Mouse (Mus musculus) forebrain, embryonic 15.5 days (tissue): ENCODE data around the gene Bahd1. TPM values are rescaled to one million over a fixed set of nuclear protein-coding genes. Genes with fewer than 3 reads are reported as not detected.

Experiments
- ATAC-seq: fragments of 200-750 bp; cut with Nextera tagmentation; replicated peaks from 2 replicates; pipeline ENCODE4 v1.8.0; 2017; ENCODE audit warnings: mild to moderate bottlenecking, moderate TSS enrichment, moderate library complexity
- H3K27ac ChIP-seq: fragments of 300-500 bp; sonication (generic); replicated peaks from 2 replicates; pipeline ENCODE4 v1.5.1; 2015; ENCODE audit warnings: mild to moderate bottlenecking, inconsistent platforms
- H3K27me3 ChIP-seq: fragments of 300-500 bp; sonication (generic); 2 replicates; pipeline ENCODE4 v1.6.1; 2015; ENCODE audit warnings: inconsistent platforms
- H3K36me3 ChIP-seq: fragments of 300-500 bp; sonication (generic); 2 replicates; pipeline ENCODE4 v1.6.1; 2015; ENCODE audit warnings: mild to moderate bottlenecking, inconsistent platforms
- H3K4me1 ChIP-seq: fragments of 300-500 bp; sonication (generic); 2 replicates; pipeline ENCODE4 v1.6.1; 2015; ENCODE audit warnings: inconsistent platforms
- H3K4me2 ChIP-seq: fragments of 300-500 bp; sonication (generic); replicated peaks from 2 replicates; pipeline ENCODE4 v1.6.1; 2015; ENCODE audit warnings: mild to moderate bottlenecking, inconsistent platforms
- H3K4me3 ChIP-seq: fragments of 300-500 bp; sonication (generic); 2 replicates; pipeline ENCODE4 v1.5.1; 2015; ENCODE audit warnings: mild to moderate bottlenecking, inconsistent platforms
- H3K9ac ChIP-seq: fragments of 300-500 bp; sonication (generic); replicated peaks from 2 replicates; pipeline ENCODE4 v1.6.1; 2015; ENCODE audit warnings: mild to moderate bottlenecking, inconsistent platforms
- H3K9me3 ChIP-seq: fragments of 300-500 bp; sonication (generic); 2 replicates; pipeline ENCODE4 v1.6.1; 2016; ENCODE audit warnings: inconsistent platforms
- WGBS: fragments of 180-500 bp; shearing (Covaris S2); methylation state at CpG from one replicate; pipeline ENCODE4 v1.1.7; 2015; ENCODE audit warnings: mixed read lengths; 5-methylcytosine and 5-hydroxymethylcytosine counted together
- polyA plus RNA-seq: library from polyadenylated mRNA; unstranded; fragments of >200 nt; fragmentation: Nextera tagmentation; extraction: Ambion mirVana; gene quantifications from 2 replicates; pipeline ENCODE4 v1.2.1, GENCODE M21; 2015

Gene Bahd1
- polyA plus RNA-seq, 1 experiment from 2014 or later: 6.7 TPM

DNA sequence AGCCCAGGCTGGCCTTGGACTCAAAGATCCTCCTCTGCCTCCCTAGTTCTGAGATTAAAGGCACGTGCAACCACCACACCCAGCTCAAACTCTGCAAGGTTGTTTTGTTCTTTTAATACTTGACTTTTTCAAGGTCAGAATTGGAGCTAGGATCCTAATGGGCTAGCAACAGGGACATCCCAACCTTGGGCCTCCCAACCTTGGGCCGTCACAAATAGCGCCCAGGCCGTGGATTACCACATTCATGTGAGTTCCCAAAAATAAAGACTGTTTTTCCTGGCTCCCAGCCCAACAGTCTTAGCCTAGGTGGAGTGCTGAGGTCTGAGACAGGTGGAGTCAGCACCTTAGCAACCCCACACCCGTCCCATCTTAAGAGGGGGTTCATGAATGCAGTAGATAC, 18.2 kb upstream of the Bahd1 start:
- Histone ChIP-seq H3K27ac (no peak overlapping the region), H3K4me2 (no peak overlapping the region), H3K36me3 (peaks cover 7% of the 10 kb centered on the region; the same call in 1 of the 2 replicates), H3K4me1 (peaks cover 5% of the 10 kb centered on the region), H3K9ac (no peak overlapping the region), H3K9me3 (no peaks in the 10 kb centered on the region), H3K4me3 (no peak overlapping the region), H3K27me3 (peaks cover 7% of the 10 kb centered on the region; the same call in 1 of the 2 replicates)
- 78% methylated on average over 5 of the region's 5 CpGs for WGBS
- no peak for ATAC-seq

GRCm38 (mm10) chr2:118882840-118883679, 17.1 kb upstream of the Bahd1 start:
- H3K9me3 ChIP-seq: no peaks in the 10 kb centered on the region
- H3K27ac ChIP-seq: no peak overlapping the region
- peak; percentile 90 for ATAC-seq
- H3K36me3 ChIP-seq: no peaks in the 10 kb centered on the region
- H3K4me1 ChIP-seq: peaks cover 11% of the 10 kb centered on the region
- peak overlapping the region; percentile 60 for H3K4me2 ChIP-seq
- peak overlapping the region; percentile 48 for H3K9ac ChIP-seq
- WGBS: 2% methylated on average over 32 of the region's 32 CpGs
- peak overlapping the region; percentile 34 for H3K4me3 ChIP-seq
- H3K27me3 ChIP-seq: peaks cover 7% of the 10 kb centered on the region; the same call in 1 of the 2 replicates

DNA sequence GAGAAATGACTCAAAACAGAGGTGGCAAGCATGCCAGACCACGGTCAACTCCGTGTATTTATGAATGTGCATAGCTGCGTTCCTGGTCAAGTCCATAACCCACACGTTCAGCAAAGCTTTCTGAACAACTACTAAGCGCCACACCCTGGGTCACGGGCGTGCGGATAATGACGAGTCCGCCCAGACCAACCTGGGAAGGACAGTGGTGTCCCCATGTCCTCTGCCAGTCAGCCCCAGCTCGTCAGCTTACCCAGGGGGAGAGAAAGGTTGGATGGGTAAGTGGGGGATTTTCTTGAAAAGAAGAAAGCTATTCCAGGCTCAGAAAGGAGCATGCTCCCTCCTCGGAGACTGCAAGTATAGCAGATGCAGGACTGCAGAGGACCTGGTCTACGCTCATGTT, 12.7 kb upstream of the Bahd1 start:
- no peak overlapping the region for H3K9ac ChIP-seq
- WGBS: 66% methylated on average over 13 of the region's 13 CpGs

GRCm38 (mm10) chr2:118887845-118888548, 12.2 kb upstream of the Bahd1 start:
- ATAC-seq: no peak
- H3K36me3 ChIP-seq: no peaks in the 10 kb centered on the region
- H3K9ac ChIP-seq: no peak overlapping the region
- 30% methylated on average over 14 of the region's 14 CpGs for WGBS
- H3K4me1 ChIP-seq: peaks cover 8% of the 10 kb centered on the region
- no peak overlapping the region; the same call in 1 of the 2 replicates for H3K4me2 ChIP-seq
- peaks cover 9% of the 10 kb centered on the region; the same call in 1 of the 2 replicates for H3K27me3 ChIP-seq
- H3K27ac ChIP-seq: no peak overlapping the region
- H3K4me3 ChIP-seq: no peak overlapping the region
- no peaks in the 10 kb centered on the region for H3K9me3 ChIP-seq

More for the DNA sequence above, 12.7 kb upstream of the Bahd1 start:
- no peak overlapping the region; the same call in 1 of the 2 replicates for H3K4me2 ChIP-seq
- no peaks in the 10 kb centered on the region for H3K9me3 ChIP-seq
- no peak overlapping the region for H3K27ac ChIP-seq
- H3K27me3 ChIP-seq: peaks cover 7% of the 10 kb centered on the region; the same call in 1 of the 2 replicates
- H3K4me3 ChIP-seq: no peak overlapping the region
- no peak for ATAC-seq
- H3K4me1 ChIP-seq: peaks cover 11% of the 10 kb centered on the region
- no peaks in the 10 kb centered on the region for H3K36me3 ChIP-seq

GRCm38 (mm10) chr2:118891173-118891572, 9.0 kb upstream of the Bahd1 start:
- Histone ChIP-seq H3K4me2 (no peak overlapping the region), H3K9me3 (no peaks in the 10 kb centered on the region), H3K9ac (no peak overlapping the region), H3K36me3 (no peaks in the 10 kb centered on the region), H3K4me1 (peaks cover 7% of the 10 kb centered on the region), H3K4me3 (no peak overlapping the region), H3K27me3 (peaks cover 19% of the 10 kb centered on the region), H3K27ac (no peak overlapping the region)
- 94% methylated on average over 4 of the region's 4 CpGs for WGBS
- no peak for ATAC-seq

DNA sequence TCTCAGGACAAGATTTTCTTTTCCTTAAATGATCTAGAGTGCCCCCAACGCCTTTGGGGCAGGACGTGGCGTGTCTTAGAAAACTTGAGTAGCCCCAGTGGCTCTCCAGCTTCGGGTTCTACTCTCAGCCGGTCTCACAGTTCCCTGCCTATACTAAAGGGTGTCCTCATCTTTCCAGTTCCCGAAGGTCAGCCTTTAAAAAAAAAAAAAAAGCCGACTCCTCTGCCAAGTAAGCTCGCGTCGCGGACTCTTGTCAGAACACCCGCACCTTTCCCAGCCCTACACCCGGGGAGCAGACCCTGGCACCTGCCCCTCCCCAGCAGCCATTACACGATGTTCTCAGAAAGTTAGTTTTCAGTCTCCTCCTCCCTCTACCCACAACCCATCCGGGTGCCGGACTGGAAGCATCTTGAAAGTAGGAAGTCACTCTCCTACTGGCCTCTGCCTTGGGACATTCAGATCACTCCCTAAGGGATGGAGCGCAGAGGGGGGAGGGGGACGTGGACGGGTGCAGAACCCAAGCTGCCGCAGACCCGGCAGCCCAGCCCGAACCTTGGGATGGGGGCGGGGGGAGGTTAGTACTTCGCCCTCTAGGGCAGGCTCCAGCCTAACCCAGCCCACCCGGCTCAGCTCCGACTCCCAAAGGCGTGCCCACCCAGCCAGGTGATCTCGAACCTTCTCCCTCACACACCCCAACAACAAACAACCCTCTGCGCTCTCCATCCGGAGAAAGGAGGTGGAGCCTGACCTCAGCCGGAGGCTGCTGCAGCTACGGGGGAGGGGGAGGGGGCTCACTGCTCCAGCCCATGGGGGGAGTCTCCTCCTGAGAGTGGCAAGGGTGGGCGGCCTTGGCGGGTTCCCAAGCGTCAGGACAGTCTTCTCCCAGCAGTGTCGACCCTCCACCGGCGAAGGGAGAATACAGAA, 3.9 kb upstream of the Bahd1 start:
- peak overlapping the region; percentile 62 for H3K4me2 ChIP-seq
- peaks cover 33% of the 10 kb centered on the region for H3K4me1 ChIP-seq
- H3K27me3 ChIP-seq: peaks cover 57% of the 10 kb centered on the region
- ATAC-seq: no peak
- peak overlapping the region; percentile 48 for H3K9ac ChIP-seq
- H3K9me3 ChIP-seq: no peaks in the 10 kb centered on the region
- 1% methylated on average over 38 of the region's 38 CpGs for WGBS
- H3K36me3 ChIP-seq: no peaks in the 10 kb centered on the region
- no peak overlapping the region for H3K27ac ChIP-seq
- peak overlapping the region; percentile 42 for H3K4me3 ChIP-seq

DNA sequence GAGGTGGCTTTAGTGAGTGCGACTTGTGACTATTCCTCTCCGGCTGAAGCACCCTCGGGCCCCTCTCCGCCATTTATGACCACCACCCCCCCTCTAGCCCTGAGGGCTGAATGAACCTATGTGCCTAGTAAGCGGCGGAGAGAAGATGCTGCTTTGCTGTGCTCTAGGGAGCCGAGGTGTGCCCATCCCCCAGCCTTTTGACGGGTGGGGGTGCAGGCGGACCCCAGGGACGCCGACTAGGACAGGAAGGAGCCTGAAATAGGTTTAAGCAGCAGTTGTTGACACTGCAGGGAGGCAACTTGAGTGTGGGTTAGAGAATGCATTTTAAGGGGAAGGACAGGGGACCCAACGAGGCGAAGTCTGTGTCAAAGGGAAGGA, 3.3 kb upstream of the Bahd1 start:
- Histone ChIP-seq H3K4me1 (peaks cover 33% of the 10 kb centered on the region), H3K36me3 (no peaks in the 10 kb centered on the region), H3K9me3 (no peaks in the 10 kb centered on the region), H3K9ac (peak overlapping the region; percentile 48), H3K27me3 (peaks cover 57% of the 10 kb centered on the region), H3K4me2 (peak overlapping the region; percentile 62), H3K4me3 (peak overlapping the region; percentile 42), H3K27ac (no peak overlapping the region)
- ATAC-seq: no peak
- WGBS: under 1% methylated on average over 13 of the region's 13 CpGs

DNA sequence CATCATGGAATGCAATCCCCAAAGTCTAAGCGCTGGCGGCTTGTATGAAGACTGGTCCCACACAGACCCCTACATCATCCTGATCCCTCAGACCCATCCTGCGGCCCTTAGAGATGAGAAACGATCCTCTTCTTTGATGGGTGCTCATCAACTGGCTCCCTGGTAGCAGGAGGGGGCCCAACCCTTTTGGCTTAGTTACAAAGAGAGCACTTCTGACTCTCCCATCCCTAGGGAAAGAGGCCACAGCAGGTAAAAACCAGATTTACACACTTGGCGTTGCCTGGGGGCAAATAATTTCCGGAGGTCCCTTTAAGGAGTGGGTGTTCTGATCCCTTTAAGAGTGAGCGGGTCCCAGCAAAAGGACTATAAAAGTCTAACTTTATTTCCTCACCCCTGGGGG, 2.8 kb upstream of the Bahd1 start:
- Histone ChIP-seq H3K27me3 (peaks cover 57% of the 10 kb centered on the region), H3K4me1 (peaks cover 33% of the 10 kb centered on the region), H3K4me3 (peak overlapping the region; percentile 42), H3K27ac (no peak overlapping the region), H3K36me3 (no peaks in the 10 kb centered on the region), H3K9me3 (no peaks in the 10 kb centered on the region), H3K4me2 (peak overlapping the region; percentile 62), H3K9ac (peak overlapping the region; percentile 48)
- no peak for ATAC-seq
- 3% methylated on average over 7 of the region's 7 CpGs for WGBS

DNA sequence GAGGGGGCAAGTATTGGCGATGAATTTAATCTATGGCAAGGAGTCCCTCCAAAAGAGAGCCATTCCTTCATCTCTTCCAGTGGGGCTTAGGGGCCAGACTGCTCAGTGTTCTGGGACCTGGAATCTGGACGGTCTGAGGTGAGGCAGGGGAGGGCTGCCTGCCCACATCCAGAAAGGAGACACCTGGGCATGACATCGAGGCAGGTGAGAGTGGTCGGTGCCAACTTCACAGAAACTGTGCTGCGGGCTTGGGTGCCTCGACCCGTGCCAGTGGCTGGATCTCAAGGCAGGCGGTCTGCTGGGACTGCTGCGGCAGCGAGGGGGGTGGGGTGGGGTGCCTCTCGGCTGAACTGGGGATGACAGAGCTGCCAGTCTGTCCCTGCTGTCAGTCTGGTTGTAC, 2.4 kb upstream of the Bahd1 start:
- 1% methylated on average over 11 of the region's 11 CpGs for WGBS
- peaks cover 57% of the 10 kb centered on the region for H3K27me3 ChIP-seq
- no peak overlapping the region for H3K4me2 ChIP-seq
- H3K36me3 ChIP-seq: no peaks in the 10 kb centered on the region
- H3K4me1 ChIP-seq: peaks cover 35% of the 10 kb centered on the region
- no peaks in the 10 kb centered on the region for H3K9me3 ChIP-seq
- H3K4me3 ChIP-seq: no peak overlapping the region
- no peak for ATAC-seq
- H3K27ac ChIP-seq: no peak overlapping the region
- H3K9ac ChIP-seq: no peak overlapping the region

DNA sequence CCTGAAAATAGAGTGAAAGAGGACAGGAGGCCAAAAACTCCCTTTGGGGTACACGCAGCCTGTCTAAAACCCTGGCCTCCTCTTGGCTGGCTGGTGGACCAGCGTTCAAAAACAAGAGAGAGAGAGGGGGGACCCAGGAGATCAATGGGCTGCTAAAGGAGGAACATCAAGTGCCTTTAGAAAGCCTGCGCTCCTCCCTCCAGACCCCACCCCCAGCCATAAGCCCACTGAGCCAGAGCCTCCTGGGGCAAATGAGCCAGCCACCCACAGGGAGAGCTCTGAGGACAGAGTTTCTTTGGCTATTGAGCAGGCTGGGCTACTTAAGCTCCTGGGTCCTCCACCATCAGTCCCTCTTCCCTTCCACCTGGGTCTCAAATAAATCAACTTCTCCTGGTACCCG, 1.4 kb upstream of the Bahd1 start:
- no peaks in the 10 kb centered on the region for H3K36me3 ChIP-seq
- peaks cover 44% of the 10 kb centered on the region for H3K4me1 ChIP-seq
- ATAC-seq: no peak
- H3K9me3 ChIP-seq: no peaks in the 10 kb centered on the region
- peaks cover 53% of the 10 kb centered on the region for H3K27me3 ChIP-seq
- H3K27ac ChIP-seq: no peak overlapping the region
- no peak overlapping the region for H3K4me2 ChIP-seq
- WGBS: 6% methylated on average over 4 of the region's 4 CpGs
- no peak overlapping the region for H3K9ac ChIP-seq
- no peak overlapping the region for H3K4me3 ChIP-seq

DNA sequence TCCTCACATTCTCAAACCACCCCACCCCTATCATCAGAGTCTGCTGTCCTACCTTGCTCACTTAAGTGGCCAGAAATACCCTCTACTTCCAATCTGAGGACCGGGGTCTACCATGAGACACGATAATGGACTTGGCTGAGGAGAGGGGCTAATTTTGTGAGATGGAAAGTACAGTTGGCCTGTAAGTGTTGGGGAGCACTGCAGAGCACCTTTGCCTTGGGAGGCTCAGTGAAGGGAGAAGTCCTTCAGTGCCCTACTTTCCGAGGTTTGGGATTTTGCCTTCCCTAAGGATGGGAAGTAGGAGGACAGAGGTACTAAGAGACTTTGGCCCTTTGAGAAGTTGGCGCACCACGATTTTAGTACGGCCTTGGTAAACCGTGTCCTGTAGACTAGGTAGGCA, 871 bp upstream of the Bahd1 start:
- no peaks in the 10 kb centered on the region for H3K9me3 ChIP-seq
- no peak for ATAC-seq
- H3K27ac ChIP-seq: no peak overlapping the region
- H3K27me3 ChIP-seq: peaks cover 53% of the 10 kb centered on the region
- H3K4me3 ChIP-seq: no peak overlapping the region
- H3K36me3 ChIP-seq: no peaks in the 10 kb centered on the region
- no peak overlapping the region for H3K4me2 ChIP-seq
- peaks cover 50% of the 10 kb centered on the region for H3K4me1 ChIP-seq
- 11% methylated on average over 7 of the region's 7 CpGs for WGBS
- H3K9ac ChIP-seq: no peak overlapping the region
